Mouse (Mus musculus): Measurements from ENCODE around the gene Rpl23.
"Not testable (repeated sequence)": the region's sequence is repeated elsewhere in the genome, so short reads cannot be mapped to it uniquely, and the experiment has no call there.

Gene Rpl23

GRCm38 (mm10) chr11:97766154-97766881 lies 15.9 kb downstream of the Rpl23 start, which contains the start of gene Cwc25:
Gene Cwc25, minus strand, starts transcription at chr11:97766556.
- DNase-seq (ENCODE audit: low spot score), result peak; percentile 96

GRCm38 (mm10) chr11:97761638-97762037 lies 20.6 kb downstream of the Rpl23 start:
- DNase-seq (ENCODE audit: low spot score), result no peak

- no peak for DNase-seq (ENCODE audit: low spot score)
These were observed 23.3 kb downstream of the Rpl23 start for GRCm38 (mm10) chr11:97758942-97759341.

GRCm38 (mm10) chr11:97758125-97758524 lies 24.1 kb downstream of the Rpl23 start:
- DNase-seq (ENCODE audit: low spot score), result no peak

GRCm38 (mm10) chr11:97753277-97753676 lies 29.0 kb downstream of the Rpl23 start:
- DNase-seq (ENCODE audit: low spot score), result no peak

GRCm38 (mm10) chr11:97748496-97748895 lies 33.7 kb downstream of the Rpl23 start:
- no peak for DNase-seq (ENCODE audit: low spot score)

GRCm38 (mm10) chr11:97747773-97748172 lies 34.5 kb downstream of the Rpl23 start:
- peak; percentile 34 for DNase-seq (ENCODE audit: low spot score)

- DNase-seq (ENCODE audit: low spot score), result no peak
These were observed 36.9 kb downstream of the Rpl23 start for GRCm38 (mm10) chr11:97745331-97745721.

GRCm38 (mm10) chr11:97744718-97745330 lies 37.4 kb downstream of the Rpl23 start:
- peak; percentile 99 for DNase-seq (ENCODE audit: low spot score)

GRCm38 (mm10) chr11:97744063-97744717 lies 38.0 kb downstream of the Rpl23 start, which contains the start of gene Pip4k2b:
Gene Pip4k2b, minus strand, starts transcription at chr11:97744704.
- DNase-seq (ENCODE audit: low spot score), result peak; percentile 31

- DNase-seq (ENCODE audit: low spot score), result no peak
These were observed 38.8 kb downstream of the Rpl23 start for GRCm38 (mm10) chr11:97743423-97743822.

- DNase-seq (ENCODE audit: low spot score), result no peak
These were observed 39.6 kb downstream of the Rpl23 start for GRCm38 (mm10) chr11:97742591-97742990.

- DNase-seq (ENCODE audit: low spot score), result no peak
These were observed 40.1 kb downstream of the Rpl23 start for GRCm38 (mm10) chr11:97742157-97742556.

GRCm38 (mm10) chr11:97740190-97740589 lies 42.0 kb downstream of the Rpl23 start:
- DNase-seq (ENCODE audit: low spot score), result peak; percentile 35

GRCm38 (mm10) chr11:97739155-97739554 lies 43.1 kb downstream of the Rpl23 start:
- no peak for DNase-seq (ENCODE audit: low spot score)

GRCm38 (mm10) chr11:97738703-97739102 lies 43.5 kb downstream of the Rpl23 start:
- DNase-seq (ENCODE audit: low spot score), result no peak

- no peak for DNase-seq (ENCODE audit: low spot score)
These were observed 44.6 kb downstream of the Rpl23 start for GRCm38 (mm10) chr11:97737600-97737999.

GRCm38 (mm10) chr11:97736645-97737044 lies 45.6 kb downstream of the Rpl23 start:
- no peak for DNase-seq (ENCODE audit: low spot score)

- DNase-seq (ENCODE audit: low spot score), result not testable (repeated sequence)
These were observed 47.4 kb downstream of the Rpl23 start for GRCm38 (mm10) chr11:97734810-97735209.

- no peak for DNase-seq (ENCODE audit: low spot score)
These were observed 48.5 kb downstream of the Rpl23 start for GRCm38 (mm10) chr11:97733689-97734088.

GRCm38 (mm10) chr11:97728730-97729129 lies 53.5 kb downstream of the Rpl23 start:
- DNase-seq (ENCODE audit: low spot score), result no peak

GRCm38 (mm10) chr11:97728311-97728710 lies 53.9 kb downstream of the Rpl23 start:
- DNase-seq (ENCODE audit: low spot score), result peak; percentile 36
